In genomic region chr2:116071571-116072320, GRCm38 (mm10) we compare ENCODE assay signal across 9 mouse cellular contexts. TPM values are rescaled to one million over a fixed set of nuclear protein-coding genes. Genes with fewer than 3 reads are reported as not detected.
DNase-seq lines count a peak whose midpoint lies in the region; ATAC-seq lines count a peak whose summit lies in the region.
"Had no signal": no experiment of that assay in that cellular context is flagged by ENCODE, and none has a peak within 500 bp of the region (broad histone marks: within the 10 kb centered on the region; RNA-seq: fewer than 3 reads in every experiment).

No protein-coding gene starts in this region.

- under 1% methylated on average over 25 of the region's 25 CpGs for WGBS in forebrain, embryonic 14.5 days
- 2% methylated on average over 25 of the region's 25 CpGs for WGBS in limb, embryonic 15.5 days
- WGBS in midbrain, embryonic 12.5 days = under 1% methylated on average over 25 of the region's 25 CpGs

- peaks cover 15% of the 10 kb centered on the region; the same call in 1 of the 2 replicates for H3K4me1 ChIP-seq in forebrain, embryonic 14.5 days (ENCODE audit: control insufficient read depth, insufficient read depth, low read length)
- peaks cover 24% of the 10 kb centered on the region for H3K4me1 ChIP-seq in limb, embryonic 15.5 days
- peaks cover 35% of the 10 kb centered on the region for H3K4me1 ChIP-seq in midbrain, embryonic 12.5 days

- no peaks in the 10 kb centered on the region for H3K9me3 ChIP-seq in forebrain, embryonic 14.5 days (replicated peaks; ENCODE audit: control insufficient read depth, low read length)
- H3K9me3 ChIP-seq in limb, embryonic 15.5 days = no peaks in the 10 kb centered on the region
- H3K9me3 ChIP-seq in midbrain, embryonic 12.5 days = no peaks in the 10 kb centered on the region

- peak overlapping the region; percentile 99 for H3K27ac ChIP-seq in forebrain, embryonic 14.5 days (ENCODE audit: low read depth, low read length)
- H3K27ac ChIP-seq in limb, embryonic 15.5 days = no peak overlapping the region
- peak overlapping the region; percentile 63 for H3K27ac ChIP-seq in midbrain, embryonic 12.5 days (replicated peaks)

- H3K36me3 ChIP-seq in forebrain, embryonic 14.5 days (ENCODE audit: control insufficient read depth, insufficient read depth, low read length) = no peaks in the 10 kb centered on the region
- H3K36me3 ChIP-seq in limb, embryonic 15.5 days = no peaks in the 10 kb centered on the region
- H3K36me3 ChIP-seq in midbrain, embryonic 12.5 days = no peaks in the 10 kb centered on the region
- H3K36me3 ChIP-seq: G1E had no signal

- peak overlapping the region; percentile 99 for H3K9ac ChIP-seq in forebrain, embryonic 14.5 days (ENCODE audit: low read length)
- H3K9ac ChIP-seq in limb, embryonic 15.5 days = no peak overlapping the region
- H3K9ac ChIP-seq in midbrain, embryonic 12.5 days (replicated peaks) = peak overlapping the region; percentile 95

- H3K4me3 ChIP-seq in forebrain, embryonic 14.5 days (ENCODE audit: low read depth, low read length) = peak overlapping the region; percentile 70
- H3K4me3 ChIP-seq in limb, embryonic 15.5 days = peak overlapping the region; percentile 28
- peak overlapping the region; percentile 63 for H3K4me3 ChIP-seq in midbrain, embryonic 12.5 days

- ATAC-seq in forebrain, embryonic 14.5 days = no peak
- no peak for ATAC-seq in limb, embryonic 15.5 days (ENCODE audit: insufficient number of reproducible peaks, low FRiP score, low TSS enrichment, low read depth)
- no peak for ATAC-seq in midbrain, embryonic 12.5 days (ENCODE audit: low FRiP score, low read depth)

- H3K27me3 ChIP-seq in forebrain, embryonic 14.5 days (replicated peaks; ENCODE audit: control insufficient read depth, insufficient read depth, low read length) = 0 out of 2 replicates have a peak, but pooled peaks cover 3% of the 10 kb centered on the region
- H3K27me3 ChIP-seq in limb, embryonic 15.5 days = peaks cover 88% of the 10 kb centered on the region
- peaks cover 42% of the 10 kb centered on the region for H3K27me3 ChIP-seq in midbrain, embryonic 12.5 days

- peak overlapping the region; percentile 81 for H3K4me2 ChIP-seq in forebrain, embryonic 14.5 days (ENCODE audit: low read length)
- peak overlapping the region; percentile 45 for H3K4me2 ChIP-seq in limb, embryonic 15.5 days
- peak overlapping the region; percentile 81 for H3K4me2 ChIP-seq in midbrain, embryonic 12.5 days (replicated peaks)

- peak; percentile 92 for DNase-seq in heart, adult 11 months
- DNase-seq in heart, adult 8-10 months (ENCODE audit: low spot score) = no peak
- DNase-seq in adrenal gland, postnatal 10 days = peak; percentile 86
- peak; percentile 94 for DNase-seq in forebrain, embryonic 14.5 days (ENCODE audit: low spot score)
- peak; percentile 27 for DNase-seq in induced T-regulatory cell, adult 2 months (ENCODE audit: low read depth)
- DNase-seq in natural killer cell, adult 2 months (ENCODE audit: low spot score in 2 of 2) = no peak

RNA-seq across cellular contexts. Expression of gene Meis2, which starts 6.1 kb away (rescaled TPM):
- 10 to 100 TPM; 24.2 to 31.6 (median 28.8) TPM for total RNA-seq in heart, adult 8-10 months (2022)
- total RNA-seq in adrenal gland, postnatal 10 days (2021) = 100 to 1,000 TPM in 1 of 2 experiments, 10 to 100 TPM in 1; 93.8 to 104 TPM
- 99.1 and 114 TPM in 2 replicates for polyA plus RNA-seq in forebrain, embryonic 14.5 days (2014; fragmentation: Nextera tagmentation; extraction: Ambion mirVana)
- 13.7 and 17.1 TPM in 2 replicates for polyA plus RNA-seq in limb, embryonic 15.5 days (2015; fragmentation: Nextera tagmentation; extraction: Ambion mirVana)
- polyA plus RNA-seq in midbrain, embryonic 12.5 days (2016; fragmentation: Nextera tagmentation; extraction: Ambion mirVana) = 76.1 and 92.1 TPM in 2 replicates

Comparison
In these comparisons a context has a peak if more than half of its experiments do, and no peak if none do; other contexts are left out.
1. DNase-seq: peak in heart, adult 11 months (single experiment), adrenal gland, postnatal 10 days (single experiment), forebrain, embryonic 14.5 days (single experiment) and induced T-regulatory cell, adult 2 months (single experiment); none in heart, adult 8-10 months (single experiment) and natural killer cell, adult 2 months (0 of 2).
2. Peak in every context shown above with its lines, with median percentiles within 50 percentile points of each other: H3K4me2 ChIP-seq and H3K4me3 ChIP-seq.